Mouse (Mus musculus) intestine, postnatal 0 days (tissue): ENCODE data around the gene Hbs1l. TPM values are rescaled to one million over a fixed set of nuclear protein-coding genes. Genes with fewer than 3 reads are reported as not detected.

Experiments used
- ATAC-seq: fragments of 200-750 bp; cut with Nextera tagmentation; 2 replicates; pipeline ENCODE4 v1.8.0; 2017; ENCODE audit warnings: mild to moderate bottlenecking, moderate TSS enrichment, moderate library complexity
- H3K27ac ChIP-seq: fragments of 300-500 bp; sonication (generic); 2 replicates; pipeline ENCODE4 v1.5.1; 2014; ENCODE audit warnings: mild to moderate bottlenecking, low read depth, low read length, moderate library complexity
- H3K27me3 ChIP-seq: fragments of 300-500 bp; sonication (generic); replicated peaks from 2 replicates; pipeline ENCODE4 v1.6.1; 2014; ENCODE audit warnings: low read length, mixed read lengths; ENCODE audit not compliant: control insufficient read depth, insufficient read depth
- H3K36me3 ChIP-seq: fragments of 300-500 bp; sonication (generic); 2 replicates; pipeline ENCODE4 v1.6.1; 2014; ENCODE audit warnings: mild to moderate bottlenecking, moderate library complexity; ENCODE audit not compliant: control insufficient read depth, insufficient read depth
- H3K4me1 ChIP-seq: fragments of 300-500 bp; sonication (generic); replicated peaks from 2 replicates; pipeline ENCODE4 v1.6.1; 2014; ENCODE audit warnings: antibody characterized with exemption, low read length, mixed read lengths; ENCODE audit not compliant: control insufficient read depth, insufficient read depth
- H3K4me2 ChIP-seq: fragments of 300-500 bp; sonication (generic); replicated peaks from 2 replicates; pipeline ENCODE4 v1.6.1; 2014; ENCODE audit warnings: low read depth, mild to moderate bottlenecking, moderate library complexity
- H3K4me3 ChIP-seq: fragments of 300-500 bp; sonication (generic); 2 replicates; pipeline ENCODE4 v1.5.1; 2014; ENCODE audit warnings: low read depth, low read length
- H3K9ac ChIP-seq: fragments of 300-500 bp; sonication (generic); 2 replicates; pipeline ENCODE4 v1.6.1; 2014; ENCODE audit warnings: mild to moderate bottlenecking, low read depth, low read length
- H3K9me3 ChIP-seq: fragments of 300-500 bp; sonication (generic); 2 replicates; pipeline ENCODE4 v1.6.1; 2016; ENCODE audit warnings: mixed run types; ENCODE audit not compliant: control insufficient read depth
- CTCF ChIP-seq: sonication (generic); IDR thresholded peaks from 2 replicates; pipeline ENCODE4 v1.5.1; 2016; ENCODE audit warnings: low read depth, mild to moderate bottlenecking, control low read depth, antibody characterized with exemption, moderate library complexity
- WGBS: fragments of 180-500 bp; shearing (Covaris S2); extraction: QIAGEN DNeasy Blood & Tissue Kit; methylation state at CpG from one replicate; pipeline ENCODE4 v1.1.7; 2014; 5-methylcytosine and 5-hydroxymethylcytosine counted together
- polyA plus RNA-seq: library from polyadenylated mRNA; unstranded; fragments of >200 nt; fragmentation: Nextera tagmentation; extraction: Ambion mirVana; gene quantifications from 2 replicates; pipeline ENCODE4 v1.2.1, GENCODE M21; 2015

Gene Hbs1l
- polyA plus RNA-seq, 1 experiment from 2014 or later, result 37.8 TPM

DNA sequence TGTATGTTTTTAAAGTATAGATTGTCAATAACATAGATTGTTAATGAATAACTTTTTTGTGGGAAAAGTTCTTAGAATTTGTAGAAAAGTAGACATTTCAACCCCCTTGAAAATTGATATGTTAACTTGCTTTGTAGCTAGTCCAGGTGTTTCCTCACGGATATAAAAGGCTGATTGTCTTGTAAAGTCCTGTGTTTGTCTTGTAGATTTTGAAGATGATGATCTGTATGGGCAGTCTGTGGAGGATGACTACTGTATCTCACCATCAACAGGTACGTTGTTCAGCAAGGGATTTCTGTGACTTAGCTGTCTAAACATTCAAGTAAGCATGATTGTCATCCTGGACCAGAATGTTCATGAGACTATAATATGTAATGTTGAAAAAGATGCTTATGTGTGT lies 3.2 kb downstream of the Hbs1l start:
- no peak for TF ChIP-seq CTCF
- Histone ChIP-seq H3K4me1 (peaks cover 13% of the 10 kb centered on the region; the same call in 1 of the 2 replicates), H3K27ac (no peak overlapping the region), H3K27me3 (no peaks in the 10 kb centered on the region), H3K36me3 (peaks cover 31% of the 10 kb centered on the region), H3K4me3 (no peak overlapping the region), H3K9ac (no peak overlapping the region), H3K4me2 (no peak overlapping the region), H3K9me3 (no peaks in the 10 kb centered on the region)
- 70% methylated on average over 2 of the region's 2 CpGs for WGBS
- ATAC-seq, result no peak

DNA sequence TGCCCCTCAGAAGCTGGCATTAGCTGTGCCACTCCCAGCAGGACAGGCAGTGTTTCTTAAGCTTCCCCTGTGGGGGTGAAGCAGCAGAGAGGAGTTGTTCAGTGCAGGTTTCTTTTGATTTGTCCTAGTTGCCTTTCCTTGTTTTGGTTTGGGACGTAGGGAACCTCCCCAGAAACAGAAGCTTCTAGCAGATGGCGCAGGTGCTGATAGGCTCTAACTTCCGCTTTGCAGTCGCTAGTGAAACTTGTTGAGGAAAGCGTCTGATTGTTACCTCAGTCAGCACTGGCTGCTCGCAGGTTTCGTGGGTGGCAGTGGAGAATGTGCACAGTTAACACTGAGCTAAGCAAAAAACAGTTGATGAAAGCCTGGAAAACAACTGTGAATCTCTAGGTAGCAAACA lies 6.0 kb downstream of the Hbs1l start:
- no peak for ATAC-seq
- TF ChIP-seq CTCF, result no peak
- peaks cover 10% of the 10 kb centered on the region; the same call in 1 of the 2 replicates for H3K4me1 ChIP-seq
- no peaks in the 10 kb centered on the region for H3K9me3 ChIP-seq
- no peak overlapping the region for H3K27ac ChIP-seq
- H3K4me2 ChIP-seq, result no peak overlapping the region
- WGBS, result 84% methylated on average over 7 of the region's 7 CpGs
- no peaks in the 10 kb centered on the region for H3K27me3 ChIP-seq
- H3K4me3 ChIP-seq, result no peak overlapping the region
- no peak overlapping the region for H3K9ac ChIP-seq
- peaks cover 39% of the 10 kb centered on the region for H3K36me3 ChIP-seq

DNA sequence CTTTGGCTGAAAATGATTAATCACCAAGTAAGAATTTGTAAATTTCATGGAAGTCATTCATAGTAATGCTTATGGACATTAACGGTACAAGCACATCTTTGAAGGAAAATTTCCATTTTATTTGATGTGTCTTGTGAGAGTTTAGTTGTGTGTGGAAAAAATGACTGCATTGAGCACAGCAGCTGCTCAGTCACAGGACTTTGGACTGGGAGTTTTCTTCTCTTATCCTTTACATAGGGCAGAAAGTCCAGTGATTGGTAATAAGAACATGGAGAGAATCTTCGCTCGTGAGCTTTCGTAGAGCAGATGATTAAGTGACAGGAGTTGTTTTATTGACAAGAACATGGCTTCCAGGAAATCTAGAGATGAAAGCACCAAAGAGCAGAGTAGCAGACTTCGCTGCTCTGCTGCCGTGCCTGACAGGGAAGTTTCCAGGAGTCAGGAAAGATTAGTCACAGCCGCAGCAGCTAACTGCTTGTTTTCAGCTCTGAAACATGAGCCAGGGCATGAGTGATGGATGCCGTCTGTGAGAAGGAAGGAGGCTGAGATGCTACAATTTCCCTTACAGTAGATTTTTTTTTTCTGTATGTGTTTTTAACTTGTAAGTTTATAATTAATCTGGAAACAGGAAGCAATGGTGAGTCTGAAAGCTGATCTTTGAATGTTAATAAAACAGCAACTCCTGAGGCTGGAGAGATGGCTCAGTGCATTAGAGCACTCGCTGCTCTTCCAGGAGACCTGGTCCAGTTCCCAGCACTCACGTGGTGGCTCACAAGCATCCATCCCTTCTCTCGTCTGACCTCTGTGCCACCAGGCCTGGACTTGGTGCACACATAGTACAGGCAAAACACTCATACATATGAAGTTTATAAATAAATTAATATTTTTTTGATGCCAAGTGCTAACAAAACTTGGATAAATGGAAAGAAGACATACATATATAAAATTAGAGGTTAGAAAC lies 9.2 kb downstream of the Hbs1l start:
- peak; percentile 94 for ATAC-seq
- Histone ChIP-seq H3K4me1 (peaks cover 5% of the 10 kb centered on the region; the same call in 1 of the 2 replicates), H3K27ac (peak overlapping the region; percentile 76), H3K4me3 (no peak overlapping the region), H3K9ac (no peak overlapping the region), H3K9me3 (no peaks in the 10 kb centered on the region), H3K27me3 (no peaks in the 10 kb centered on the region), H3K36me3 (peaks cover 40% of the 10 kb centered on the region), H3K4me2 (peak overlapping the region; percentile 37)
- 25% methylated on average over 11 of the region's 11 CpGs for WGBS
- no peak for TF ChIP-seq CTCF

DNA sequence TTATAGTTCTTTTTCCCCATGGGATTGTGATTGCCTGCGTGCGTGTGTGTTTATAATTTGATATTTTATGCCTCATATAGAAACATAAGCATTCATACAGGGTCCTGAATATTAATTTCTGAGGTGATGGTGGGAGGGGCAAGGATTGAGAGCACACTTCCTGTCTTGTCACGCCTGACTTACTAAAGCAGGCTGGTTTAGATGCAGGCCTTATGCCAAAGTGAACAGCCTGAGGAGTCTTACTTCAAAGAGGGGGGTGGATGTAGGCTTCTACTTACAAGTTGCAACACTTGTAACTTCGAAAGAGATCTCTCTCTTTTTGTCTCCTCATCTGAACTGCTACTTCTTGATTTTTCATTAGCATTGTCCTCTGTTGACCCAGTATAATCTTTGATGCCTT lies 18.0 kb downstream of the Hbs1l start:
- WGBS, result 83% methylated on average over 4 of the region's 4 CpGs
- Histone ChIP-seq H3K36me3 (peaks cover 7% of the 10 kb centered on the region; the same call in 1 of the 2 replicates), H3K4me3 (no peak overlapping the region), H3K4me2 (no peak overlapping the region), H3K4me1 (no peaks in the 10 kb centered on the region), H3K27ac (no peak overlapping the region), H3K9me3 (no peaks in the 10 kb centered on the region), H3K27me3 (no peaks in the 10 kb centered on the region), H3K9ac (no peak overlapping the region)
- no peak for TF ChIP-seq CTCF
- ATAC-seq, result no peak

DNA sequence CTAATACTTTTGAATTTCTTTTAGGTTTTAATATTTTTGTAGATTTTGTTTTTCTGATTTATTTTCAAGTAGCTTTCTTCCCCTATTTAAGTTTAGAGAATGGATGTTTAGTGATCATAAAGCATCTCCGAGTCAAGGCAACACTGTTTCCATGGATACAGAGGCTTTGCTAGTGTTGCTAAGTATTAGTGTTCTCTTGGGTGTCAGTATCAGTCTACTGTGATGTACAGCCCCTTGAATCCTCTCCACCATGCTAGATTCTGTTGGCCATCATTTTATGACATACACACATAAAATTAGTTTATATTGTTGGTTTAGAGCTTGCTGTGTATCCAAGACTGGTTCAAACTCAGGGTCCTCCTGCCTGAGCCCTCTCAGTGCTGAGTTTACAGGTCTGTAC lies 20.3 kb downstream of the Hbs1l start:
- Histone ChIP-seq H3K4me3 (no peak overlapping the region), H3K27me3 (no peaks in the 10 kb centered on the region), H3K36me3 (peaks cover 7% of the 10 kb centered on the region; the same call in 1 of the 2 replicates), H3K27ac (no peak overlapping the region), H3K4me1 (no peaks in the 10 kb centered on the region), H3K9me3 (no peaks in the 10 kb centered on the region), H3K4me2 (no peak overlapping the region), H3K9ac (no peak overlapping the region)
- 85% methylated on average over 1 of the region's 1 CpGs for WGBS
- TF ChIP-seq CTCF, result no peak
- no peak for ATAC-seq

DNA sequence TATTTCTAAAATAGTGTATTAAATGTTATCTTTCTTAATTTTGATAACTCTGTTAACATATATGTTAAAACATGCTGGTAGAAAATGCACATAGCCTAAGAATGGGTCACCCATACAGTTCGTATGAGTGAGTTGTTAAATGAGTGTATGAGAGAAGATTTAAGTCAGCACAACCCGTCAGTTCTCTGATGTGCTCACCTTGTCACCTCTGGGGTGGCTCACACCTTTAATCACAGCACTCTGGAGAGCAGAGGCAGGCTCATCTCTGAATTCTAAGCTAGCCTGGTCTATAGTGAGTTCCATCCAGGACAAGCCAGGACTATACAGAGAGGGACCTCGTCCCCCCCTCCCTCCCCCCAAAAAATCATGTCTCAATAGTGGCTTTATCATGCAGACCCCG lies 22.5 kb downstream of the Hbs1l start:
- no peaks in the 10 kb centered on the region for H3K4me1 ChIP-seq
- H3K4me3 ChIP-seq, result no peak overlapping the region
- no peak for ATAC-seq
- TF ChIP-seq CTCF, result no peak
- 87% methylated on average over 4 of the region's 4 CpGs for WGBS
- H3K4me2 ChIP-seq, result no peak overlapping the region
- no peaks in the 10 kb centered on the region for H3K9me3 ChIP-seq
- peaks cover 7% of the 10 kb centered on the region; the same call in 1 of the 2 replicates for H3K36me3 ChIP-seq
- H3K27me3 ChIP-seq, result no peaks in the 10 kb centered on the region
- no peak overlapping the region for H3K27ac ChIP-seq
- H3K9ac ChIP-seq, result no peak overlapping the region
